Mouse (Mus musculus) limb, embryonic 15.5 days (tissue): ENCODE data around the gene Gnaq. TPM values are rescaled to one million over a fixed set of nuclear protein-coding genes. Genes with fewer than 3 reads are reported as not detected.

Source experiments
- ATAC-seq: fragments of 200-750 bp; cut with Nextera tagmentation; 2 replicates; pipeline ENCODE4 v1.8.0; 2017; ENCODE audit warnings: low read depth, moderate TSS enrichment; ENCODE audit not compliant: insufficient number of reproducible peaks, low FRiP score, low TSS enrichment
- H3K27ac ChIP-seq: fragments of 300-500 bp; sonication (generic); 2 replicates; pipeline ENCODE4 v1.5.1; 2015; ENCODE audit warnings: moderate library complexity, mild to moderate bottlenecking, inconsistent platforms
- H3K27me3 ChIP-seq: fragments of 300-500 bp; sonication (generic); 2 replicates; pipeline ENCODE4 v1.6.1; 2015; ENCODE audit warnings: inconsistent platforms
- H3K36me3 ChIP-seq: fragments of 300-500 bp; sonication (generic); 2 replicates; pipeline ENCODE4 v1.6.1; 2015; ENCODE audit warnings: inconsistent platforms
- H3K4me1 ChIP-seq: fragments of 300-500 bp; sonication (generic); 2 replicates; pipeline ENCODE4 v1.6.1; 2015; ENCODE audit warnings: inconsistent platforms
- H3K4me2 ChIP-seq: fragments of 300-500 bp; sonication (generic); 2 replicates; pipeline ENCODE4 v1.6.1; 2015; ENCODE audit warnings: mild to moderate bottlenecking, inconsistent platforms
- H3K4me3 ChIP-seq: fragments of 300-500 bp; sonication (generic); 2 replicates; pipeline ENCODE4 v1.5.1; 2015; ENCODE audit warnings: mild to moderate bottlenecking, inconsistent platforms
- H3K9ac ChIP-seq: fragments of 300-500 bp; sonication (generic); 2 replicates; pipeline ENCODE4 v1.6.1; 2015; ENCODE audit warnings: inconsistent platforms
- H3K9me3 ChIP-seq: fragments of 300-500 bp; sonication (generic); 2 replicates; pipeline ENCODE4 v1.6.1; 2016; ENCODE audit warnings: inconsistent platforms
- WGBS: fragments of 180-500 bp; shearing (Covaris S2); methylation state at CpG from one replicate; pipeline ENCODE4 v1.1.7; 2015; 5-methylcytosine and 5-hydroxymethylcytosine counted together
- polyA plus RNA-seq: library from polyadenylated mRNA; unstranded; fragments of >200 nt; fragmentation: Nextera tagmentation; extraction: Ambion mirVana; gene quantifications from 2 replicates; pipeline ENCODE4 v1.2.1, GENCODE M21; 2015

Gnaq gene
- polyA plus RNA-seq, 1 experiment from 2014 or later = 33.0 TPM

DNA sequence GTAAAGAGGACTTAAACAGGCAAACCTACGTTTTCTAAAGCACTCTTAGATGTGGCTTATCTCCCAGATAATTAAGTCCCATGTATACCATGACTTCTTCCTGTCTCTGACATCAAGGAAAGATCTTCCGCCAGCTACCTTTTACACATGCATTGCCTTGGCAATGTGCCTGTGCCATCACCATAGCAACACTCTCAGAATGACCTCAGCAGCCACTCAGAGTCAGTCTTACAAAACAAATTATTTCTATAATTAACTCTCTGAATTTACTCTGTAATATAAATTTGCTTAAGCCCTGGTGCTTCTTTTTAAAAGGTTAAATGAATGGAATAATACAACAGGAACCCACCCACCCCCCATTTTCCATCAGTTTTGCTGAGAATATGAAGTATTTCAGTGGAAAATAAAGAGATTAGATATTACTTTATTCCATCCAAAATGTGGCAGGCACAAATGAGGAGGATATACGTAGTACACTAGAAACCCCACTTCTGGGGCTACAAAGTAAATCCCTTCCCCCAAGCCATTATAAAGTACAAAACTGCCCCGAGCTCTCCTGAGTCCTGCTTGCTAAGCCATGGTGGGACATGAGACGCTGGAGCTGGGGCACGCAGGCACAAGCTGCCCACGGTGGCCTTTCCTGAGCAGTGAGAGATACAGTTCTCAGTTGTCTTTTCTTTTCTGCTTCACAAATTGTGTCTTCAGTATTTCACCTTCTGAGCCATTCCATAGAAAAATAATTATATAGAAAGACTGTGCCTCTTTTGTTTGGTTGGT lies 195.6 kb downstream of the Gnaq start:
- H3K27ac ChIP-seq = 0 out of 2 replicates have a peak overlapping the region, but pooled peaks have one; percentile 47
- WGBS = 46% methylated on average over 7 of the region's 7 CpGs
- H3K4me3 ChIP-seq = no peak overlapping the region
- no peaks in the 10 kb centered on the region for H3K27me3 ChIP-seq
- no peak for ATAC-seq
- H3K9ac ChIP-seq = no peak overlapping the region
- H3K4me1 ChIP-seq = peaks cover 15% of the 10 kb centered on the region
- no peaks in the 10 kb centered on the region for H3K36me3 ChIP-seq
- no peaks in the 10 kb centered on the region for H3K9me3 ChIP-seq
- H3K4me2 ChIP-seq = no peak overlapping the region

DNA sequence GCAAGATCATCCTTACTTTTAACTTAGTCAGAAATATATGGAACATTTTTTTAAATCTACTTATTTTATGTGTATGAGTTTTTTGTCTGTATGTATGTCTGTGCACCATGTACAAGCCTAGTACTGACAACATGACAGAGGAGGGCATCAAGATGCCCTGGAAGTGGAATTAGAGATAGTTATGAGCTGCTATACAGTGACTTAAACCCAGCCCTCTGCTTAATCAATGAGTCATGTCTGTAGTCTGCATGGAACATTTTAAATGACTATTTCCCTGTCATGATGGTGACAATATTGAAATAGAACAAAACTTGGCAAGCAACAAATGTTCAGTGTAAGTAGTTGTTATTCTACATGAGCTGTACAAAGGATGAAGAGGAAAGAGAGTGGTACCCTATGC lies 196.4 kb downstream of the Gnaq start:
- H3K27me3 ChIP-seq = no peaks in the 10 kb centered on the region
- no peak overlapping the region for H3K4me3 ChIP-seq
- no peak for ATAC-seq
- no peaks in the 10 kb centered on the region for H3K36me3 ChIP-seq
- H3K9ac ChIP-seq = no peak overlapping the region
- H3K9me3 ChIP-seq = no peaks in the 10 kb centered on the region
- no peak overlapping the region for H3K4me2 ChIP-seq
- no peak overlapping the region for H3K27ac ChIP-seq
- H3K4me1 ChIP-seq = peaks cover 15% of the 10 kb centered on the region

DNA sequence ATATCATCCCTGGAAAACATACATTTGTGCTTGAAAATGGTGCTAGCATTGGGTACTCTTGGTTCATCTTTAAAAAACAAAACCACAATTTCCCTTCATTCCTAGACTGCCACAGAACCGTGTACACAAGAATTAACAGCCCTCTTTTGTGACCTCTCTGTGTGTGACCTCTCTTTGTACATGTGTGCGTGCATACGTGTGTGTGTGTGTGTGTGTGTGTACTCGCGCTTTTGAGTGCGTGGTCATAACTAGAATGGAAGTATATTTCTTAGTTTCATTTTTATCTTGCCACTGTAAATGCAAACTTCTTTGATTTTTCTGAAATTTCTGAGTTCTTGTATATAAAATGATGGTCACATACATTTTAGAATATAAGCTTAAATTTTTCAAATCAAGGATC lies 197.0 kb downstream of the Gnaq start:
- H3K4me2 ChIP-seq = no peak overlapping the region
- H3K27ac ChIP-seq = no peak overlapping the region
- ATAC-seq = no peak
- WGBS = 88% methylated on average over 6 of the region's 6 CpGs
- no peaks in the 10 kb centered on the region for H3K36me3 ChIP-seq
- H3K9ac ChIP-seq = no peak overlapping the region
- no peaks in the 10 kb centered on the region for H3K27me3 ChIP-seq
- no peaks in the 10 kb centered on the region for H3K9me3 ChIP-seq
- H3K4me1 ChIP-seq = peaks cover 15% of the 10 kb centered on the region
- H3K4me3 ChIP-seq = no peak overlapping the region

DNA sequence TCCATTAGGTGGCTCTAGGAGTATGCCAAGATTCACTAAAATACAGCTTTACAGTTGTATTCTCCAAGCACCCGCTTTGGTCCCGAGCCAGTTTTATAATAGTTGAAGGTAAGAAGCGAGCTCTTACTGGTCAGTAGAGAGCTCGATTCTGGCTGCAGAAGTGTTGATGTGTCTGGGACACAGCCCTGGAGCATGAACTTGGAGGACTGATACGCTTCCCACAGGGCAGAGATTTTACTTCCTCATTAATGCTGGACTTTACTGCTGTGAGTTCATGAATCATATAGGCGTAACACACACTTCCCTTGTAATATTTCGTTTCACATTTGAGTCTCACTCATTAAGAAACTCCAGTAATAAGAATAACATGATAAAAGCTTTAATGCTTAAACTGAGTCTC lies 197.5 kb downstream of the Gnaq start:
- Histone ChIP-seq H3K4me1 (peaks cover 15% of the 10 kb centered on the region), H3K9me3 (no peaks in the 10 kb centered on the region), H3K9ac (no peak overlapping the region), H3K27ac (no peak overlapping the region), H3K36me3 (0 out of 2 replicates have a peak, but pooled peaks cover 4% of the 10 kb centered on the region), H3K4me3 (no peak overlapping the region), H3K27me3 (no peaks in the 10 kb centered on the region), H3K4me2 (no peak overlapping the region)
- ATAC-seq = no peak
- WGBS = 62% methylated on average over 7 of the region's 7 CpGs

DNA sequence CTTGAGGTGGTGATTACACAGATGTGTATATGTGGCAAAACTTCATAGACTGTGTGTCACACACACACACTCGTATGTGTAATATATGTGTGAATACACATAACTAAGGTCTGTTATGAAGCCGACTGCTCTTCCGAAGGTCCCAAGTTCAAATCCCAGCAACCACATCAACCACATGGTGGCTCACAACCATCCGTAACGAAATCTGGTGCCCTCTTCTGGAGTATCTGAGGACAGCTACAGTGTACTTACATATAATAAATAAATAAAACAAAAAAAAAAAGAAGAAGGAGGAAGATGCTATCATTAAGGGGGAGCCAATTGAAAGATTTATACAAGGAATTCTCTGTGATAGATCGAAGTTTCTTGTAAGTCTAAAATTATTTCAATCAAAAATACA lies 198.4 kb downstream of the Gnaq start:
- Histone ChIP-seq H3K27ac (no peak overlapping the region), H3K27me3 (no peaks in the 10 kb centered on the region), H3K9ac (no peak overlapping the region), H3K4me1 (peaks cover 12% of the 10 kb centered on the region), H3K9me3 (no peaks in the 10 kb centered on the region), H3K4me2 (no peak overlapping the region), H3K36me3 (0 out of 2 replicates have a peak, but pooled peaks cover 10% of the 10 kb centered on the region), H3K4me3 (no peak overlapping the region)
- WGBS = 91% methylated on average over 6 of the region's 6 CpGs
- ATAC-seq = no peak

DNA sequence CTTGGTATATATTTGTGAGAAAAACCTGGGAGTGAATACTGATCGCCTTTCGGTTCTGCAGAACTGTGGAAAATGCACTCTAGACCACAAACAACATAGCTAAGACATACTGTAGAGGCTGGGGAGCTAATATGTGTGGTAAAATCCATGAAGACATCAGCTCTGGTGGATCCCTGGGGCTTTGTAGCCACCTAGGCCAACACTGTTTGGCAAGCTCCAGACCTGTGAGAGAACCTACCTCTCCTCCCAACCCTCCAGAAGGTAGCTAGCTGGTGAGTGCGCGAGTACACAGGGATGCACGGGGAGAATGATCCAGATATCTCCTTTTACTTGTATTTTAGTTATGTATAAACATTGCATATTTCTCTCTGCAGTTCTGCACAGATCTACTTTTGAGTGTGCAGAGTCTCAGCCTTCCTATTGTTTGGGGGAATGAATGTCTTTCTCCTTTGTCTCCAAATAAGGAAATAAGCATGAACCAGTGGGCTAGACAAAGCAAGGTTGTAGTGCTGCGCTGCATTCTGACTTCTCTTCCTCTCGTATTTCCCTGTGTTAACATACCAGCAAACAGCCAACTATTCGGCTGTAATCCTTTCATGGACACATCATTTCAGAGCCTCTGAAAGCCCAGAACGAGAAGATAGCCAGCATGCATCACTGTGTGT lies 205.4 kb downstream of the Gnaq start:
- WGBS = 84% methylated on average over 9 of the region's 9 CpGs
- Histone ChIP-seq H3K4me2 (no peak overlapping the region), H3K4me3 (no peak overlapping the region), H3K4me1 (peaks cover 3% of the 10 kb centered on the region; the same call in 1 of the 2 replicates), H3K9me3 (no peaks in the 10 kb centered on the region), H3K9ac (no peak overlapping the region), H3K36me3 (0 out of 2 replicates have a peak, but pooled peaks cover 10% of the 10 kb centered on the region), H3K27me3 (no peaks in the 10 kb centered on the region), H3K27ac (no peak overlapping the region)
- ATAC-seq = no peak

DNA sequence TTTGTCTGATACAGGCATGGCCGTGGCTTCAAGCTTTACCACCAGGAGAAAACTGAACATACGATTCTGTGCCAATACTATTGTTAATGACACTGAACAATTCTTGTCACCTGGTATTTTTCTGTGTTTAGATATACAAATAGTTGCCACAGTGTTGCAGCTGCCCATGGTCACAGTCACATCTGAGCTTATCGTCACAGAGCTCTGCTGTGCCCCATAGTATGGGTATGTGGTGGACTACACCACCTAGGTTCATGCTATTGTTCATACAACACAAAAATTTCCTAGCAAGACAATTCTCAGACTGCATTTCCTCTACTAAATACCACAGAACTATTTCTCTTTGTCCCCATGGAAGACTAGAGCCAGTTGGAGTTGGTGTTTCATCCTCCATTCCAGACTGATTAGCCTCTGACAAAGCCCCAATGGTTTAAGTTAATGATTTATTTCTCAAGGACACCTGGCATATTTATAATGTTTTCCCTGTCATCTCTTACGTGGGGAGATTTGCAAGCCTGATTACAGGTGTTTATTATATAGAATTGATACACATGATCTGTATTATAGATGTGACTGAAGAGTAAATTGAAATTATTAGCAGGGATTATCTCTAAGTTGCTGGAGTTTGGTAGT lies 207.4 kb downstream of the Gnaq start:
- 81% methylated on average over 4 of the region's 4 CpGs for WGBS
- no peak overlapping the region for H3K27ac ChIP-seq
- ATAC-seq = no peak
- H3K27me3 ChIP-seq = no peaks in the 10 kb centered on the region
- peaks cover 3% of the 10 kb centered on the region; the same call in 1 of the 2 replicates for H3K4me1 ChIP-seq
- H3K9ac ChIP-seq = no peak overlapping the region
- H3K9me3 ChIP-seq = no peaks in the 10 kb centered on the region
- 0 out of 2 replicates have a peak, but pooled peaks cover 7% of the 10 kb centered on the region for H3K36me3 ChIP-seq
- H3K4me3 ChIP-seq = no peak overlapping the region
- no peak overlapping the region for H3K4me2 ChIP-seq

DNA sequence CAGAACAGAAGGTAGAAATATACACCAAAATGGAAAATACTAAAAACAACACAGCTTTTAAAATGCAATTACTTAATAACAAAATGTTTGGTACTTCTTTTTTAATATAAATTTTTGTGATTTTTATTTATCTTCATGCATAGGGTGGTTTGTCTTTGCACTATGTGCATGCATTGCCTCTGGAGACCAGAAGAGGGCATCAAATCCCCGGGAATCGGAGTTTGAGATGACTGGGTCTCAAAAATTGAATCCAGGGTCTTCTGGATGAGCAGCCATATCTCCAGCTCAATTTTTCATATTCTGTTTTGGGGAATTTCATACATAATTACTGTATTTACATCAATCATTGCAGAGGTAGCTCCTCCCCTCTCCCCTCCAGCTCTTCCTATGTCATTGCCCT lies 210.1 kb downstream of the Gnaq start:
- Histone ChIP-seq H3K4me1 (peaks cover 2% of the 10 kb centered on the region; the same call in 1 of the 2 replicates), H3K4me3 (no peak overlapping the region), H3K9ac (no peak overlapping the region), H3K4me2 (no peak overlapping the region), H3K27ac (no peak overlapping the region), H3K36me3 (no peaks in the 10 kb centered on the region), H3K9me3 (no peaks in the 10 kb centered on the region), H3K27me3 (no peaks in the 10 kb centered on the region)
- WGBS = 71% methylated on average over 2 of the region's 2 CpGs
- no peak for ATAC-seq

DNA sequence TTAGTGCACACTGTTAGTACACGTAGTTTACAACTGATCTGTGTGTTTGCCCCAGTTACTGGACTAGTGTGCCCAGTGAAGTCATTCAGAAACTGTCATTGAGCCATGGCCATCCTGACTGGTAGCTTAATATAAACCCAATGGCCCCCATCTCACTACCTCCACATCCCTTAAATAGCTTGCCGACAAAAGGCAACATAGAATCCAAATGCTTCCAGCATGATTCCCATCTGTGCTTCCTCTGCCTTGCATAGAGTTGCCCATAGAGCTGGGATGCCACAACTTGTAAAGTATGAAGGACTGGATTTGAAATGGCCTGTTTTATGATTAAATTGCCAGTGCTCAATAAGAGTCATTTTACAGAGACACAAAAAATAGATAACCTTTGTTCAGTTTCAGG lies 212.9 kb downstream of the Gnaq start:
- Histone ChIP-seq H3K9me3 (no peaks in the 10 kb centered on the region), H3K4me3 (no peak overlapping the region), H3K4me1 (no peaks in the 10 kb centered on the region), H3K27me3 (no peaks in the 10 kb centered on the region), H3K36me3 (no peaks in the 10 kb centered on the region), H3K9ac (no peak overlapping the region), H3K27ac (no peak overlapping the region), H3K4me2 (no peak overlapping the region)
- no peak for ATAC-seq
- WGBS = 82% methylated on average over 2 of the region's 2 CpGs

DNA sequence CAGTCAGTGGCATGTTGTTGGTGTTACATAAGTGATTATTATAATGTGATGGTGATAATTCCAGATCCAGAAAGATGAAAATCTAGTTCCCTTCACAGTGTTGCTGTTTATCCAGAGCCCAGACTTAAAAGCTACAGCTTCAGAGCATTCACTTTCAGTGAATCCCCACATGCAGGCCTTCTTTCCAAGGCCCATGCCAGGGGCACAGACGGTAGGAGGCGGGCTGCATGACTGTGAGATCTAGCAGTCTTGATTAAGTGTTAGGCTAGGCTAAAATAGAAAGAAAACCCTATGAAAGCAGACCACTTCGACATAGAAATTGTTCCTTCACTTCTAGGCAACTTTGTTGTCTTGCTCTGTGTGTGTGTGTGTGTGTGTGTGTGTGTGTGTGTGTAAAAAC lies 214.4 kb downstream of the Gnaq start:
- H3K4me2 ChIP-seq = no peak overlapping the region
- H3K27ac ChIP-seq = no peak overlapping the region
- H3K36me3 ChIP-seq = no peaks in the 10 kb centered on the region
- no peak overlapping the region for H3K4me3 ChIP-seq
- H3K9ac ChIP-seq = no peak overlapping the region
- 85% methylated on average over 3 of the region's 3 CpGs for WGBS
- H3K4me1 ChIP-seq = no peaks in the 10 kb centered on the region
- ATAC-seq = no peak
- no peaks in the 10 kb centered on the region for H3K27me3 ChIP-seq
- no peaks in the 10 kb centered on the region for H3K9me3 ChIP-seq

DNA sequence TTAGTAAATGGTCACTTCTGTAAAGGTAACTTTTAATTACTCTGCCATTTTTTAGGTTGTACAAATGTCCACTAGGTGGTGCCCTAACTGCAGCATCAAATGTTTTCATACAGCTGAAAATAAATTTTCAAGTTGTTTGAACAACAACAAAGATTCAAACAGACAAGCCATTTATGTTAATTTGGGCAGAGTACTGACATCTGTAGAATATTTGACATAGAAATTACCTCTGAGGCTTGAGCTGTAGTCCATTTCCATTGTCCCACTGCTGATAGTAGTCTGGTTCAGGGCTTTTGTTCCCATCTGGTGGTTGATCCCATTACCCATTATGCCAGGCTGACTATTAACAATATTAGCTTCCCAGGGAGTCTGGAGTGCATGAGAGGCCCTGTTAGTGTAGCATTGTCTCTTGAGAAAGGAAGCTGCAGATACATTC lies 221.1 kb downstream of the Gnaq start:
- H3K9me3 ChIP-seq = no peaks in the 10 kb centered on the region
- no peak overlapping the region for H3K4me2 ChIP-seq
- no peaks in the 10 kb centered on the region for H3K36me3 ChIP-seq
- H3K9ac ChIP-seq = no peak overlapping the region
- no peak for ATAC-seq
- H3K4me1 ChIP-seq = 0 out of 2 replicates have a peak, but pooled peaks cover 3% of the 10 kb centered on the region
- no peaks in the 10 kb centered on the region for H3K27me3 ChIP-seq
- no peak overlapping the region for H3K27ac ChIP-seq
- no peak overlapping the region for H3K4me3 ChIP-seq

DNA sequence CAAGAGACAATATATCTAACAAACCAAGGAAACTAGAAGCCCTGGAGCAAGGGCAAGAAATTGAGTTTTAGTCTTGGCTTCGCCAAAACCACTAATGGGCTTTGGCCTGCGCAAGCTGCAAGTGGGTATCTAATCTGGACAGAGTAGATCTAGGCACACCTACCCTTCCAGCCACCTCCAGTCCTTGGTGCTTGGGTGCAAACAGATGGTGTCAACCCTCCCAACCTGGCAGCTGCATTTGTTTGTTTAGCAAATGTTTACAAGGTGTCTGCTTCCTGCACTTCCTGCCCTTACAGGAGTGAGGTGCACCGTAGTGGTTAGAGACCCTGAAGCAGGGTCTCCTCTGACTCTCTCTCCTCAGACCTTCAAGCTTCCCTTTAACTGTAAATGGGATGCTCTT lies 225.5 kb downstream of the Gnaq start:
- no peak overlapping the region for H3K27ac ChIP-seq
- H3K4me3 ChIP-seq = no peak overlapping the region
- no peak overlapping the region for H3K9ac ChIP-seq
- WGBS = 65% methylated on average over 3 of the region's 3 CpGs
- no peaks in the 10 kb centered on the region for H3K9me3 ChIP-seq
- H3K4me2 ChIP-seq = no peak overlapping the region
- 0 out of 2 replicates have a peak, but pooled peaks cover 3% of the 10 kb centered on the region for H3K4me1 ChIP-seq
- no peaks in the 10 kb centered on the region for H3K27me3 ChIP-seq
- no peak for ATAC-seq
- peaks cover 7% of the 10 kb centered on the region; the same call in 1 of the 2 replicates for H3K36me3 ChIP-seq
